Mouse (Mus musculus) liver, embryonic 12.5 days (tissue): ENCODE measurements around the gene Gm3468. TPM values are rescaled to one million over a fixed set of nuclear protein-coding genes. Genes with fewer than 3 reads are reported as not detected.
"Not testable (repeated sequence)": the region's sequence is repeated elsewhere in the genome, so short reads cannot be mapped to it uniquely, and the experiment has no call there.

Source experiments
- ATAC-seq: fragments of 200-750 bp; cut with Nextera tagmentation; 2 replicates; pipeline ENCODE4 v1.8.0; 2017; ENCODE audit warnings: moderate number of reproducible peaks, mild to moderate bottlenecking, moderate library complexity
- H3K27ac ChIP-seq: fragments of 300-500 bp; sonication (generic); 2 replicates; pipeline ENCODE4 v1.5.1; 2016; ENCODE audit warnings: mild to moderate bottlenecking
- H3K27me3 ChIP-seq: fragments of 300-500 bp; sonication (generic); replicated peaks from 2 replicates; pipeline ENCODE4 v1.6.1; 2016; ENCODE audit warnings: mild to moderate bottlenecking, moderate library complexity
- H3K36me3 ChIP-seq: fragments of 300-500 bp; sonication (generic); 2 replicates; pipeline ENCODE4 v1.6.1; 2016; ENCODE audit warnings: mild to moderate bottlenecking, moderate library complexity
- H3K4me1 ChIP-seq: fragments of 300-500 bp; sonication (generic); 2 replicates; pipeline ENCODE4 v1.6.1; 2016
- H3K4me2 ChIP-seq: fragments of 300-500 bp; sonication (generic); 2 replicates; pipeline ENCODE4 v1.6.1; 2016; ENCODE audit warnings: mild to moderate bottlenecking, moderate library complexity
- H3K4me3 ChIP-seq: fragments of 300-500 bp; sonication (generic); 2 replicates; pipeline ENCODE4 v1.5.1; 2016; ENCODE audit warnings: mild to moderate bottlenecking, moderate library complexity
- H3K9ac ChIP-seq: fragments of 300-500 bp; sonication (generic); 2 replicates; pipeline ENCODE4 v1.6.1; 2016; ENCODE audit warnings: mild to moderate bottlenecking, moderate library complexity
- H3K9me3 ChIP-seq: fragments of 300-500 bp; sonication (generic); replicated peaks from 2 replicates; pipeline ENCODE4 v1.6.1; 2016; ENCODE audit warnings: mild to moderate bottlenecking, moderate library complexity
- WGBS: fragments of 180-500 bp; shearing (Covaris S2); methylation state at CpG from one replicate; pipeline ENCODE4 v1.1.7; 2016; ENCODE audit not compliant: insufficient replicate concordance; 5-methylcytosine and 5-hydroxymethylcytosine counted together
- polyA plus RNA-seq: library from polyadenylated mRNA; unstranded; fragments of >200 nt; fragmentation: Nextera tagmentation; extraction: Ambion mirVana; gene quantifications from 2 replicates; pipeline ENCODE4 v1.2.1, GENCODE M21; 2016

Gm3468 gene
- 0.06 and 0.30 TPM in 2 replicates for polyA plus RNA-seq

GRCm38 (mm10) chr14:6108272-6108925, at the start of gene Gm3468:
TSS of gene Gm3468 (minus strand) at chr14:6108665.
- H3K9ac ChIP-seq, H3K4me1 ChIP-seq, H3K27ac ChIP-seq, H3K36me3 ChIP-seq, H3K9me3 ChIP-seq, ATAC-seq, H3K27me3 ChIP-seq: not testable (repeated sequence)
- WGBS = 2% methylated on average over 40 of the region's 51 CpGs
- Histone ChIP-seq H3K4me3 (peak within 1 kb of the TSS; percentile 22), H3K4me2 (peak within 1 kb of the TSS; percentile 47)

GRCm38 (mm10) chr14:6125707-6126106, 17.2 kb upstream of the Gm3468 start, which contains the start of gene Gm3476:
TSS of gene Gm3476 (minus strand) at chr14:6125807.
- H3K27me3 ChIP-seq, H3K36me3 ChIP-seq, H3K4me2 ChIP-seq, ATAC-seq, H3K4me1 ChIP-seq, H3K4me3 ChIP-seq, H3K9me3 ChIP-seq, H3K27ac ChIP-seq, H3K9ac ChIP-seq: not testable (repeated sequence)
- WGBS = no CpG with 5 or more reads among the region's 1 CpGs

GRCm38 (mm10) chr14:6107500-6107899, 965 bp downstream of the Gm3468 start:
- WGBS = 11% methylated on average over 9 of the region's 9 CpGs
- H3K4me3 ChIP-seq, H3K27me3 ChIP-seq, H3K27ac ChIP-seq, ATAC-seq, H3K9me3 ChIP-seq, H3K4me1 ChIP-seq, H3K4me2 ChIP-seq, H3K36me3 ChIP-seq, H3K9ac ChIP-seq: not testable (repeated sequence)

- 63% methylated on average over 2 of the region's 3 CpGs for WGBS
These were observed 14.6 kb downstream of the Gm3468 start, which contains the start of gene Gm8206 for GRCm38 (mm10) chr14:6093842-6094241. TSS of gene Gm8206 (minus strand) at chr14:6093942.

GRCm38 (mm10) chr14:6058167-6058566, 50.3 kb downstream of the Gm3468 start, which contains the start of gene Gm6337:
TSS of gene Gm6337 (minus strand) at chr14:6058267.
- H3K4me2 ChIP-seq, H3K27ac ChIP-seq, H3K9me3 ChIP-seq, H3K36me3 ChIP-seq, H3K4me3 ChIP-seq, H3K27me3 ChIP-seq, H3K9ac ChIP-seq, ATAC-seq, H3K4me1 ChIP-seq: not testable (repeated sequence)
- WGBS = 61% methylated on average over 4 of the region's 4 CpGs

More at GRCm38 (mm10) chr14:6093842-6094241, 14.6 kb downstream of the Gm3468 start, which contains the start of gene Gm8206:
- not testable (repeated sequence) for H3K27me3 ChIP-seq, H3K9ac ChIP-seq, ATAC-seq, H3K4me1 ChIP-seq, H3K4me3 ChIP-seq, H3K4me2 ChIP-seq, H3K9me3 ChIP-seq, H3K27ac ChIP-seq, H3K36me3 ChIP-seq

Other genes with a start within 250 kb of the Gm3468 start
- gene Gm8237, start 228.3 kb downstream of the Gm3468 start, polyA plus RNA-seq = not detected in 2 replicates
- not detected in 2 replicates for gene Gm3248, start 146.9 kb downstream of the Gm3468 start, polyA plus RNA-seq
- gene Gm3453, start 129.5 kb downstream of the Gm3468 start, polyA plus RNA-seq = not detected in 2 replicates
- not detected in 2 replicates for gene Gm6337, start 50.4 kb downstream of the Gm3468 start, polyA plus RNA-seq
- gene Gm8206, start 14.7 kb downstream of the Gm3468 start, polyA plus RNA-seq = 0.14 TPM in 1 of 2 replicates, not detected in the other
- gene Gm3476, start 17.1 kb upstream of the Gm3468 start, polyA plus RNA-seq = not detected in 2 replicates
- gene Gm21560, start 110.6 kb upstream of the Gm3468 start, polyA plus RNA-seq = not detected in 2 replicates
- gene Gm3411, start 178.6 kb upstream of the Gm3468 start, polyA plus RNA-seq = 0.06 and 0.13 TPM in 2 replicates
- not detected in 2 replicates for gene Gm21103, start 196.2 kb upstream of the Gm3468 start, polyA plus RNA-seq
- gene Gm3618, start 235.0 kb upstream of the Gm3468 start, polyA plus RNA-seq = not detected in 2 replicates